8 mouse cellular contexts compared by ENCODE assay signal in the genomic region with DNA sequence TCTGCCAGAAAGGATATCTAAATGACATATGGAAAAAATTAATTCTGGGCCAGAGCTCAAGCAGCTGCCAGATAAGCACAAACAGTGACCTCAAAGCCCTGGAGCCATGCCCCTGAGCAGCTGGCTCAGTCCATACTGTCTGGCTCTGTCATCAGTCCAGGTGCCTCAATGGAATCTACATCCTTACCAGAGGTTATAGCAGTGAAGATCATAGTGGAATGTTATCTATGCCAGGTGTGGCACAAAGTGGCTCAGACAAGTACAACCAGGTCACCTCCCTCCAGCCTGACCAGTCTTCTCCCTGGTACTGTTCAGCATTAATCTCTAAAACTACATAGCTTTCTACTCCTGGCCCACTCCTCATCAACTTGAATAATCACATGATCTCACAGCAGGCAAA.
DNase-seq lines count a peak whose midpoint lies in the region; ATAC-seq lines count a peak whose summit lies in the region.

No protein-coding gene starts in this region.

- no peak overlapping the region for H3K4me3 ChIP-seq in kidney, embryonic 14.5 days (ENCODE audit: low read length)
- no peak overlapping the region for H3K4me3 ChIP-seq in embryonic facial prominence, embryonic 12.5 days
- no peak overlapping the region for H3K4me3 ChIP-seq in hindbrain, embryonic 16.5 days (ENCODE audit: low read length)
- no peak overlapping the region for H3K4me3 ChIP-seq in midbrain, embryonic 14.5 days (replicated peaks; ENCODE audit: low read depth, low read length)

- H3K4me1 ChIP-seq in kidney, embryonic 14.5 days (ENCODE audit: control insufficient read depth, insufficient read depth, low read length) = no peaks in the 10 kb centered on the region
- H3K4me1 ChIP-seq in embryonic facial prominence, embryonic 12.5 days = no peaks in the 10 kb centered on the region
- no peaks in the 10 kb centered on the region for H3K4me1 ChIP-seq in hindbrain, embryonic 16.5 days (ENCODE audit: control insufficient read depth, insufficient read depth, low read depth, low read length)
- no peaks in the 10 kb centered on the region for H3K4me1 ChIP-seq in midbrain, embryonic 14.5 days (ENCODE audit: control insufficient read depth, insufficient read depth, low read length)

- H3K27me3 ChIP-seq in kidney, embryonic 14.5 days (ENCODE audit: control insufficient read depth, insufficient read depth, low read length) = no peaks in the 10 kb centered on the region
- H3K27me3 ChIP-seq in embryonic facial prominence, embryonic 12.5 days = no peaks in the 10 kb centered on the region
- H3K27me3 ChIP-seq in hindbrain, embryonic 16.5 days (replicated peaks; ENCODE audit: control insufficient read depth, insufficient read depth, low read length) = no peaks in the 10 kb centered on the region
- H3K27me3 ChIP-seq in midbrain, embryonic 14.5 days (ENCODE audit: control insufficient read depth, insufficient read depth, low read length) = no peaks in the 10 kb centered on the region

- ATAC-seq in kidney, embryonic 14.5 days (ENCODE audit: low FRiP score, low TSS enrichment) = peak; percentile 49
- ATAC-seq in embryonic facial prominence, embryonic 12.5 days (ENCODE audit: insufficient number of reproducible peaks, insufficient read depth, low FRiP score, low TSS enrichment) = peak; percentile 72; the same call in 1 of the 2 replicates
- 0 out of 2 replicates have a peak, but pooled peaks have one; percentile 20 for ATAC-seq in hindbrain, embryonic 16.5 days
- peak; percentile 56 for ATAC-seq in midbrain, embryonic 14.5 days (ENCODE audit: low FRiP score, low TSS enrichment)

- H3K9ac ChIP-seq in kidney, embryonic 14.5 days (ENCODE audit: low read depth, low read length) = no peak overlapping the region
- no peak overlapping the region for H3K9ac ChIP-seq in embryonic facial prominence, embryonic 12.5 days
- H3K9ac ChIP-seq in hindbrain, embryonic 16.5 days (ENCODE audit: low read depth, low read length) = no peak overlapping the region
- no peak overlapping the region for H3K9ac ChIP-seq in midbrain, embryonic 14.5 days (replicated peaks; ENCODE audit: low read length)

- no peaks in the 10 kb centered on the region for H3K36me3 ChIP-seq in kidney, embryonic 14.5 days (ENCODE audit: control insufficient read depth, insufficient read depth, low read length)
- H3K36me3 ChIP-seq in embryonic facial prominence, embryonic 12.5 days = no peaks in the 10 kb centered on the region
- H3K36me3 ChIP-seq in hindbrain, embryonic 16.5 days (ENCODE audit: control insufficient read depth, insufficient read depth, low read length) = no peaks in the 10 kb centered on the region
- H3K36me3 ChIP-seq in midbrain, embryonic 14.5 days (ENCODE audit: control insufficient read depth, insufficient read depth, low read length) = no peaks in the 10 kb centered on the region

- H3K4me2 ChIP-seq in kidney, embryonic 14.5 days (replicated peaks; ENCODE audit: low read depth, low read length) = no peak overlapping the region
- no peak overlapping the region for H3K4me2 ChIP-seq in embryonic facial prominence, embryonic 12.5 days (replicated peaks)
- no peak overlapping the region for H3K4me2 ChIP-seq in hindbrain, embryonic 16.5 days (ENCODE audit: low read length)
- no peak overlapping the region for H3K4me2 ChIP-seq in midbrain, embryonic 14.5 days (ENCODE audit: low read length)

- peaks cover 13% of the 10 kb centered on the region for H3K9me3 ChIP-seq in kidney, embryonic 14.5 days (ENCODE audit: control insufficient read depth, low read length)
- peaks cover 32% of the 10 kb centered on the region for H3K9me3 ChIP-seq in embryonic facial prominence, embryonic 12.5 days
- H3K9me3 ChIP-seq in hindbrain, embryonic 16.5 days (ENCODE audit: control insufficient read depth, low read length) = peaks cover 12% of the 10 kb centered on the region
- H3K9me3 ChIP-seq in midbrain, embryonic 14.5 days (ENCODE audit: control insufficient read depth, low read length) = peaks cover 11% of the 10 kb centered on the region

- no peak overlapping the region for H3K27ac ChIP-seq in kidney, embryonic 14.5 days (ENCODE audit: low read depth, low read length)
- no peak overlapping the region for H3K27ac ChIP-seq in embryonic facial prominence, embryonic 12.5 days
- H3K27ac ChIP-seq in hindbrain, embryonic 16.5 days (ENCODE audit: low read depth, low read length) = no peak overlapping the region
- no peak overlapping the region for H3K27ac ChIP-seq in midbrain, embryonic 14.5 days (replicated peaks; ENCODE audit: low read depth, low read length)

- DNase-seq in kidney, adult 11 months = no peak
- DNase-seq in midbrain, embryonic 14.5 days = no peak
- no peak for DNase-seq in spleen, postnatal 4 days (ENCODE audit: low spot score in 2 of 2)
- no peak for DNase-seq in B cell, adult 2 months
- no peak for DNase-seq in layer of hippocampus, adult 9-11 months

Comparison
In these comparisons a context has a peak if more than half of its experiments do, and no peak if none do; other contexts are left out.
1. ATAC-seq: peak in every context shown above with its lines; median percentile 72 in embryonic facial prominence, embryonic 12.5 days; 56 in midbrain, embryonic 14.5 days; 49 in kidney, embryonic 14.5 days; 20 in hindbrain, embryonic 16.5 days.